Mouse (Mus musculus) myocyte (in vitro differentiated cells): ENCODE measurements at regions not wholly inside any gene's neighbourhood (a gene's known extent, or its start where the extent isn't known, plus 50 kb on each side); places are given as distances from the start of the nearest gene placed in this dataset.

Source experiments
- MAX ChIP-seq: IDR thresholded peaks from one replicate; pipeline ENCODE4 v1.6.1; 2011; ENCODE audit warnings: low read depth, mild to moderate bottlenecking, control low read depth
- POLR2A ChIP-seq: IDR thresholded peaks from one replicate; pipeline ENCODE4 v1.6.1; 2011; ENCODE audit warnings: low read depth, mild to moderate bottlenecking, control low read depth, moderate library complexity; ENCODE audit not compliant: insufficient read length
- POLR2AphosphoS2 ChIP-seq: IDR thresholded peaks from one replicate; pipeline ENCODE4 v1.6.1; 2011; ENCODE audit warnings: low read depth, control low read depth; ENCODE audit not compliant: insufficient read length
- SRF ChIP-seq: IDR thresholded peaks from one replicate; pipeline ENCODE4 v1.6.1; 2011; ENCODE audit warnings: low read depth; ENCODE audit not compliant: control insufficient read depth, insufficient read length
- TCF12 ChIP-seq: IDR thresholded peaks from one replicate; pipeline ENCODE4 v1.6.1; 2011; ENCODE audit warnings: mild to moderate bottlenecking, control low read depth; ENCODE audit not compliant: poor library complexity, insufficient read depth, severe bottlenecking
- USF1 ChIP-seq: IDR thresholded peaks from one replicate; pipeline ENCODE4 v1.6.1; 2011; ENCODE audit warnings: low read depth, mild to moderate bottlenecking, control low read depth, moderate library complexity

DNA sequence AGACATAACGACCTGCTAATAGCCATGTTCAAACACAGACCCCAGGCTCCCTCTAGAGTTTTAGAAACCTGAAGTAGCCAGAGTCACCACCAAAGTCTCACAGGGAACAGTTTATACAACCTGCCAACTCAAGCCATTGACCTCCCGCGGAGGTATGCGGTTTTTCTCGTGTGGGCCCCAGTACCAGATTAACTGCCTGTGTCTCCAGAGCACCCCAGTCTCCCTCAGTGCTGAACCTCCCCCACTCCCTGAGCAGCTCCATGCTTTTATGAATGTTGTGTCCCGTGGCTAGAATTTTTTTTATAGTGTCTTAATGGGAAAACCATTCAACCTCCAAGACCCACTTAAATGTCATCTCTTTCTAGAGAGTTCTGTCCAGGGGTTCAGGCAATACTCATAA is 98.5 kb upstream of the Gm34302 start:
- TF ChIP-seq MAX: no peak
- TF ChIP-seq POLR2A: no peak
- TF ChIP-seq USF1: no peak
- TF ChIP-seq TCF12: no peak
- no peak for TF ChIP-seq SRF
- no peak for TF ChIP-seq POLR2AphosphoS2
